Mouse (Mus musculus) neural tube, embryonic 14.5 days (tissue): ENCODE data around the gene Ranbp3l. TPM values are rescaled to one million over a fixed set of nuclear protein-coding genes. Genes with fewer than 3 reads are reported as not detected.

ENCODE experiments used
- ATAC-seq: fragments of 200-750 bp; cut with Nextera tagmentation; 2 replicates; pipeline ENCODE4 v1.8.0; 2017; ENCODE audit warnings: low read depth, mild to moderate bottlenecking, moderate TSS enrichment, moderate library complexity
- H3K27ac ChIP-seq: fragments of 300-500 bp; sonication (generic); 2 replicates; pipeline ENCODE4 v1.5.1; 2014; ENCODE audit warnings: low read depth, mild to moderate bottlenecking, control low read depth, low read length, moderate library complexity, mixed read lengths
- H3K27me3 ChIP-seq: fragments of 300-500 bp; sonication (generic); 2 replicates; pipeline ENCODE4 v1.6.1; 2014; ENCODE audit warnings: low read length; ENCODE audit not compliant: control insufficient read depth, insufficient read depth
- H3K36me3 ChIP-seq: fragments of 300-500 bp; sonication (generic); 2 replicates; pipeline ENCODE4 v1.6.1; 2014; ENCODE audit warnings: low read length, mixed read lengths; ENCODE audit not compliant: control insufficient read depth, insufficient read depth
- H3K4me1 ChIP-seq: fragments of 300-500 bp; sonication (generic); 2 replicates; pipeline ENCODE4 v1.6.1; 2014; ENCODE audit warnings: low read length; ENCODE audit not compliant: control insufficient read depth, insufficient read depth
- H3K4me2 ChIP-seq: fragments of 300-500 bp; sonication (generic); 2 replicates; pipeline ENCODE4 v1.6.1; 2014; ENCODE audit warnings: mild to moderate bottlenecking, low read depth, low read length, control low read depth
- H3K4me3 ChIP-seq: fragments of 300-500 bp; sonication (generic); 2 replicates; pipeline ENCODE4 v1.5.1; 2014; ENCODE audit warnings: low read depth, low read length, control low read depth, mixed read lengths
- H3K9ac ChIP-seq: fragments of 300-500 bp; sonication (generic); replicated peaks from 2 replicates; pipeline ENCODE4 v1.6.1; 2014; ENCODE audit warnings: low read depth, mild to moderate bottlenecking, control low read depth, low read length, mixed read lengths
- H3K9me3 ChIP-seq: fragments of 300-500 bp; sonication (generic); 2 replicates; pipeline ENCODE4 v1.6.1; 2016; ENCODE audit warnings: low read length; ENCODE audit not compliant: control insufficient read depth
- WGBS: fragments of 180-500 bp; shearing (Covaris S2); extraction: QIAGEN DNeasy Blood & Tissue Kit; methylation state at CpG from one replicate; pipeline ENCODE4 v1.1.7; 2014; 5-methylcytosine and 5-hydroxymethylcytosine counted together
- polyA plus RNA-seq: library from polyadenylated mRNA; unstranded; fragments of >200 nt; fragmentation: Nextera tagmentation; extraction: Ambion mirVana; gene quantifications from 2 replicates; pipeline ENCODE4 v1.2.1, GENCODE M21; 2014

Ranbp3l gene
- polyA plus RNA-seq, 1 experiment from 2014 or later = 0.21 TPM

- Histone ChIP-seq H3K4me2 (no peak overlapping the region), H3K27me3 (no peaks in the 10 kb centered on the region), H3K9ac (no peak overlapping the region), H3K27ac (no peak overlapping the region), H3K4me1 (peaks cover 12% of the 10 kb centered on the region; the same call in 1 of the 2 replicates), H3K4me3 (no peak overlapping the region), H3K36me3 (no peaks in the 10 kb centered on the region), H3K9me3 (no peaks in the 10 kb centered on the region)
- 34% methylated on average over 2 of the region's 2 CpGs for WGBS
- no peak for ATAC-seq
These were observed 106.4 kb downstream of the Ranbp3l start for GRCm38 (mm10) chr15:9074139-9074538.

- WGBS = 20% methylated on average over 4 of the region's 4 CpGs
- H3K36me3 ChIP-seq = no peaks in the 10 kb centered on the region
- H3K4me1 ChIP-seq = peaks cover 12% of the 10 kb centered on the region; the same call in 1 of the 2 replicates
- H3K4me3 ChIP-seq = no peak overlapping the region
- no peaks in the 10 kb centered on the region for H3K27me3 ChIP-seq
- no peak for ATAC-seq
- H3K9me3 ChIP-seq = no peaks in the 10 kb centered on the region
- no peak overlapping the region for H3K27ac ChIP-seq
- no peak overlapping the region for H3K4me2 ChIP-seq
- no peak overlapping the region for H3K9ac ChIP-seq
These were observed 106.9 kb downstream of the Ranbp3l start for GRCm38 (mm10) chr15:9074671-9075070.

- 75% methylated on average over 14 of the region's 14 CpGs for WGBS
- H3K27ac ChIP-seq = no peak overlapping the region
- peaks cover 12% of the 10 kb centered on the region; the same call in 1 of the 2 replicates for H3K4me1 ChIP-seq
- no peak overlapping the region for H3K4me3 ChIP-seq
- H3K9me3 ChIP-seq = no peaks in the 10 kb centered on the region
- no peaks in the 10 kb centered on the region for H3K27me3 ChIP-seq
- H3K36me3 ChIP-seq = no peaks in the 10 kb centered on the region
- no peak overlapping the region for H3K4me2 ChIP-seq
- H3K9ac ChIP-seq = no peak overlapping the region
- no peak for ATAC-seq
These were observed 108.0 kb downstream of the Ranbp3l start for GRCm38 (mm10) chr15:9075608-9076200.

- 85% methylated on average over 12 of the region's 12 CpGs for WGBS
- Histone ChIP-seq H3K27ac (no peak overlapping the region), H3K4me2 (no peak overlapping the region), H3K27me3 (no peaks in the 10 kb centered on the region), H3K4me1 (0 out of 2 replicates have a peak, but pooled peaks cover 3% of the 10 kb centered on the region), H3K9me3 (no peaks in the 10 kb centered on the region), H3K9ac (no peak overlapping the region), H3K36me3 (no peaks in the 10 kb centered on the region), H3K4me3 (no peak overlapping the region)
- ATAC-seq = no peak
These were observed 110.9 kb downstream of the Ranbp3l start for GRCm38 (mm10) chr15:9078481-9079300.

- H3K4me1 ChIP-seq = 0 out of 2 replicates have a peak, but pooled peaks cover 1% of the 10 kb centered on the region
- H3K36me3 ChIP-seq = no peaks in the 10 kb centered on the region
- WGBS = 65% methylated on average over 5 of the region's 5 CpGs
- H3K27ac ChIP-seq = no peak overlapping the region
- no peaks in the 10 kb centered on the region for H3K9me3 ChIP-seq
- no peaks in the 10 kb centered on the region for H3K27me3 ChIP-seq
- no peak overlapping the region for H3K4me2 ChIP-seq
- H3K9ac ChIP-seq = no peak overlapping the region
- no peak overlapping the region for H3K4me3 ChIP-seq
- ATAC-seq = no peak
These were observed 111.9 kb downstream of the Ranbp3l start for GRCm38 (mm10) chr15:9079626-9080025.

- H3K4me1 ChIP-seq = no peaks in the 10 kb centered on the region
- no peak overlapping the region for H3K9ac ChIP-seq
- H3K9me3 ChIP-seq = no peaks in the 10 kb centered on the region
- no peaks in the 10 kb centered on the region for H3K27me3 ChIP-seq
- no peak for ATAC-seq
- H3K4me3 ChIP-seq = no peak overlapping the region
- H3K36me3 ChIP-seq = no peaks in the 10 kb centered on the region
- H3K4me2 ChIP-seq = no peak overlapping the region
- WGBS = 75% methylated on average over 4 of the region's 4 CpGs
- H3K27ac ChIP-seq = no peak overlapping the region
These were observed 112.5 kb downstream of the Ranbp3l start for GRCm38 (mm10) chr15:9080206-9080605.

GRCm38 (mm10) chr15:9081294-9081693, 113.5 kb downstream of the Ranbp3l start:
- Histone ChIP-seq H3K27ac (no peak overlapping the region), H3K27me3 (no peaks in the 10 kb centered on the region), H3K9me3 (no peaks in the 10 kb centered on the region), H3K4me2 (no peak overlapping the region), H3K9ac (no peak overlapping the region), H3K4me1 (no peaks in the 10 kb centered on the region), H3K4me3 (no peak overlapping the region), H3K36me3 (peaks cover 4% of the 10 kb centered on the region; the same call in 1 of the 2 replicates)
- WGBS = 88% methylated on average over 3 of the region's 3 CpGs
- ATAC-seq = no peak

- no peak for ATAC-seq
These were observed 115.0 kb downstream of the Ranbp3l start for GRCm38 (mm10) chr15:9082753-9083152.

GRCm38 (mm10) chr15:9086813-9087212, 119.1 kb downstream of the Ranbp3l start:
- H3K9me3 ChIP-seq = no peaks in the 10 kb centered on the region
- no peak for ATAC-seq
- no peak overlapping the region for H3K4me3 ChIP-seq

More at GRCm38 (mm10) chr15:9082753-9083152, 115.0 kb downstream of the Ranbp3l start:
- Histone ChIP-seq H3K4me1 (no peaks in the 10 kb centered on the region), H3K27me3 (no peaks in the 10 kb centered on the region), H3K4me3 (no peak overlapping the region), H3K9ac (no peak overlapping the region), H3K9me3 (no peaks in the 10 kb centered on the region), H3K4me2 (no peak overlapping the region), H3K36me3 (peaks cover 10% of the 10 kb centered on the region; the same call in 1 of the 2 replicates), H3K27ac (no peak overlapping the region)
- WGBS = 91% methylated on average over 9 of the region's 9 CpGs

More at GRCm38 (mm10) chr15:9086813-9087212, 119.1 kb downstream of the Ranbp3l start:
- Histone ChIP-seq H3K27ac (no peak overlapping the region), H3K36me3 (peaks cover 10% of the 10 kb centered on the region; the same call in 1 of the 2 replicates), H3K9ac (no peak overlapping the region), H3K4me1 (no peaks in the 10 kb centered on the region), H3K27me3 (no peaks in the 10 kb centered on the region), H3K4me2 (no peak overlapping the region)
- 77% methylated on average over 11 of the region's 11 CpGs for WGBS
